Mouse (Mus musculus) adrenal gland, adult 2 months (tissue): ENCODE data around the gene Plac1. TPM values are rescaled to one million over a fixed set of nuclear protein-coding genes. Genes with fewer than 3 reads are reported as not detected.
"Not testable (repeated sequence)": the region's sequence is repeated elsewhere in the genome, so short reads cannot be mapped to it uniquely, and the experiment has no call there.

Experiments used
- DNase-seq: peaks from one replicate; pipeline ENCODE4 v3.0.0; 2021
- long read RNA-seq: library from polyadenylated mRNA; stranded (forward); transcript quantifications from one replicate; pipeline ENCODE4 v2.0.0, GENCODE M21; 2021
- polyA plus RNA-seq: library from polyadenylated mRNA; depleted of rRNA; stranded (reverse); fragments of >200 nt; gene quantifications from 2 replicates; pipeline ENCODE4 v1.2.3, GENCODE M21; 2012; rRNA removed
- total RNA-seq, 2 experiments: library from RNA; stranded (reverse); gene quantifications; 2 replicates each; pipeline ENCODE4 v1.2.3; 2021

Gene Plac1
- not detected for total RNA-seq
- polyA plus RNA-seq, result not detected in 2 replicates
- long read RNA-seq, result 0 reads

GRCm38 (mm10) chrX:53240011-53240410, at the start of gene Plac1:
Gene Plac1 (minus strand): TSS chrX:53240111.
- no peak for DNase-seq

DNA sequence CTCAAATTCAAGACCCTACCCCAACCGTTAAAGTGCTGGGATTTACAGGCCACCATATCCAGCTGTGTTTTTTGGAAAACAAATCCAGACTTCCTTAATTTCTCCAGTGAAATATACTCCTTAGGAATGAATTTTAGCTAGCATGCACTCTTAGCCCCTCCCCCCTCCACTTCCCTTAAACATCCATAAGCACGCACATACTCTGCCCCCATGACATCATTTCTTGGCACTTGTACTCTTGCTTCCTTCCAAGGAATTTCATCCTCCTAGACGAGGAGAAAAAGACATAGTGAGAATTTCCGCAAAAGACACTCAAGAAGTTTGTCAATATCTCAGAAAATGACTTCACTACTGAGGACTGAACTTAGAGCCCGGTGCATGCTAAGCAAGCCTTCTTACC, 48.0 kb upstream of the Plac1 start:
- DNase-seq, result no peak

GRCm38 (mm10) chrX:53273124-53273523, 33.2 kb upstream of the Plac1 start, which contains the start of gene Fam122c:
Gene Fam122c (plus strand): TSS chrX:53273424.
- no peak for DNase-seq

- not testable (repeated sequence) for DNase-seq
These were observed 31.7 kb upstream of the Plac1 start for GRCm38 (mm10) chrX:53271628-53272027.

DNA sequence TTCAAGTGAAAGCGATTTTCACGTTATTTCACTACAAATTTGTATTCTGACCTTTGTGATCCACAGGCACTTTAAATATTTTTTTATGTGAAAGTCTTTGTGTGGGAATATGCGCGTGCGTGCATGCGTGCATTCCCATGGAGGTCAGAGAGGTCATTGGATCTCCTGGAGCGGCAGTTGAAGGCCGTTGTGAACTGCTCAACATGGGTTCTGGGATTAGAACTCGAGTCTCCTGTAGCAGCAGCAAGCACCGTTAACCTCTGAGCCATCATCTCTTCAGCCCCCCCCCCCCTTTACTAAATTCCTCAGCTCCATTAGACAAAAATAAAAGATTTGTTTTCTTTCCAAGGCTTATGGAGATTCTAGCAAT, 30.1 kb upstream of the Plac1 start:
- DNase-seq, result peak; percentile 8

- peak; percentile 93 for DNase-seq
These were observed 29.6 kb upstream of the Plac1 start, which contains the start of gene Fam122b for GRCm38 (mm10) chrX:53269289-53270062. Gene Fam122b (minus strand): TSS chrX:53269805.

- DNase-seq, result peak; percentile 85
These were observed 28.9 kb upstream of the Plac1 start for GRCm38 (mm10) chrX:53268856-53269255.

DNA sequence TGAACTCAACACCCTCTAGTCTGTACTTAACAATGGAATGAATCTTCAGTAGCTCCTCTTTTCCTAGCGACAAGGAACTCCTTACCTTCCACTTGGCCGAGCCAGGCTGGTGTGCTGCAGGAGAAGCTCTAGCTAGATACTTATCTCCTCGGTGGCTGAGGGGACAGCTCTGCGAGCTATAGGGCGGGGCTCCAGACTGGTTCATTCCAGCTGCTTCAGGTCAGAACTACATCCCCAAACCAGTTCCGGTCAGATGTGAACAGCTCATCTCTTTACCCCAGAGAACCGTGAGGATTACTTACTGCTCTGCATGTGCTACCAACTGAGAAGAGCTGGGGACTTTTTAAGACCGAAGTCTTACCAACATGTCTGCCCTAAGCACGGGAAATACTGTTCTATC, 26.3 kb upstream of the Plac1 start:
- no peak for DNase-seq

DNA sequence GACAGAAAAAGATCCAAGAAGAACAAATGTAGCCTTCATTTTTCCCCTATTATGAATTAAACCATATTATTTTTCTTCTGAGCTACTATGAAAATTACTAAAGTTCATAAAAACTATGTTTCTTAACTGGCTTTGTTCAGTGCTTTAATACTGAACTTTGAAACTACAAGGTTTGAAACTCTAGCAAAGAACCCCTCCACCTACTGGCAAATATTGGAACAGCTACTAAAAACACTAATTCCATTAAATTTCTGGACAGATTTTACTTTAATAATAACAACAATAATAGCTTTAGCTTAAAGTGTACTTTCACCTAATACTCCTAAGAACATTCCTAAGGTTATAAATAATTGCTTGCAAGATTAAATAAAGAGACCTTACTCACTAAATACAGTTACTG, 15.3 kb upstream of the Plac1 start:
- no peak for DNase-seq

DNA sequence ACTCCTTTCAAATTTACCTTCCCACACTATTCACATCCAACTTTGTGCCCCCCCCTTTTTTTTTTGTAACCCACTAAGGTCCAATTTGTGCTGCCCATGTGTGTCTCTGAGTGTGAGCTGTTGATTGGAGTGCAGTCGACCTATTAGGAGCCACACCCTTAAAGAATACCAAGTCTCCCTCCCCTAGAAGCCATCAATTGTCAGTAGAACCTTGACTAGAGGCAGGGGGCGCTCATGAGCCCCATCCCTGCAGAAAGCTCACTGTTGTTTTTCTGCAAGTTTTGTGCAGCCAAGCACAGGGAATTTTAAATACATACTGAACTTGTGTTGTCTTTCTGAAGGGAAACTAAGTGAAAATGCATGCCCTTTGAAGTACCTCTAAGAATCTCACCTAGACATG, 1.9 kb downstream of the Plac1 start:
- no peak for DNase-seq

DNA sequence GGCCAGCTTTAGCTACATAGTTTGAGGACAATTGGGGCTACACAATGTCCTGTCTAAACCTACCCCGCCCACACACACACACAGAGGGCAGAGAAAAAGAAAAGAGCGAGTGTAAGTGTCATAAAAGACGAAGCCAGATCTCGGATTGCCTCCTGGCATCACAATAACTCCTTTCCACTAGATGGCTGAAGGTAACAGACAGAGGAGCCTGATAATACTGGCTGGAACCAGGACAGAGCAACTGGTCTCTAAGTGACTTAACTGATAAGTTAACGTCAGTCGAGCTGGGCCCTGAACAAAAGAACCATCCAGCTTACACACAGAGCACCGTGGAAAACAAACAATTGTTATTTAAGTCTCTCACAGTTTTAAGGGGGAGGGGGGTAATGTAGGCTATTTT, 3.5 kb downstream of the Plac1 start:
- DNase-seq, result no peak

DNA sequence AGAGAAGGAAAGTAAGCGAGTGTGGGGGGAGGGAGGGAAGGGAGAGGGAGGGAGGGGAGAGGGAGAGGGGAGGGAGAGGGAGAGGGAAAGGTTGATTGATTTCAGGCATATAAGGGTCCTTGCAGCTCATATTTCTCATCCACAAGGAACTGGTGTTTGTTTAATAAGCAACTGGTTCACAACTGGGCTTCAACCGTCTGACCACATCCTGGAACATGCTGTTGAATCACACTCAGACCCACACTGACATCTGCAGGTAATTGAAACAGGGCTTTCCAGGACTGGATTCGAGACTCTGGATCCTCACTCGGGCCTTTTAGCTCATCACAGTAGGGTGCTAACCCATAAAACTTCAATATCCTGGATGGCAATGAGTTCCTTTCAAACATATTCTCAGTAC, 6.2 kb downstream of the Plac1 start:
- DNase-seq, result peak; percentile 13

GRCm38 (mm10) chrX:53231965-53232364, 7.9 kb downstream of the Plac1 start:
- peak; percentile 17 for DNase-seq

DNA sequence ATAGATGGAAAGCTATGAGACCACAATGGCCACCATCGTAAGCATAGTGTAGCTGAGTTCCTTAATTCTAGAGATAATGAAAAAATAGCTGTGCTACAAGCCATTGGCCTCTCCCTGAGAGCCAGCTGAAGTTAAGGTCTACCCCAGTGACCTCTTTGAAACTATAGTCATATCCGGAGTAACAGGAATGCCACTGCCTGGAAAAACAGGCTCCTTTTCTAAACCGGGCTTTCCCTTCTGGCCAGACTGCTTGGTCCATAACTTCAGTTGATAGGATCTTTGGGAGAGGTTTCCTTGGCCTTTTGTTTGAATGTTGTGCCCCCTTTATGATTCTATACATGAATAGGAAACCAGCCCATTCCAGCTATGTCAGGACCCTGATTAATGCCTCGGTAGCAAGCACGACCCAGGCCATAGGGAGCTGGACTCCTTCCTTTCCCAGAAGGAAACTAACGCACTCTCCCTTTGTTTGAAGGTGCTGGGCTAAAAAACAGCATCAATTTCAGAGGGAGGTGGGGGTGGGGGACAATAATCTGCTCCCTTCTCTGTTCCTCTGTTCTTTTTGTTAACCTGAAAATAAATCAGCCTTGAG, 15.5 kb downstream of the Plac1 start:
- DNase-seq, result no peak

- no peak for DNase-seq
These were observed 19.1 kb downstream of the Plac1 start for GRCm38 (mm10) chrX:53220855-53221254.

DNA sequence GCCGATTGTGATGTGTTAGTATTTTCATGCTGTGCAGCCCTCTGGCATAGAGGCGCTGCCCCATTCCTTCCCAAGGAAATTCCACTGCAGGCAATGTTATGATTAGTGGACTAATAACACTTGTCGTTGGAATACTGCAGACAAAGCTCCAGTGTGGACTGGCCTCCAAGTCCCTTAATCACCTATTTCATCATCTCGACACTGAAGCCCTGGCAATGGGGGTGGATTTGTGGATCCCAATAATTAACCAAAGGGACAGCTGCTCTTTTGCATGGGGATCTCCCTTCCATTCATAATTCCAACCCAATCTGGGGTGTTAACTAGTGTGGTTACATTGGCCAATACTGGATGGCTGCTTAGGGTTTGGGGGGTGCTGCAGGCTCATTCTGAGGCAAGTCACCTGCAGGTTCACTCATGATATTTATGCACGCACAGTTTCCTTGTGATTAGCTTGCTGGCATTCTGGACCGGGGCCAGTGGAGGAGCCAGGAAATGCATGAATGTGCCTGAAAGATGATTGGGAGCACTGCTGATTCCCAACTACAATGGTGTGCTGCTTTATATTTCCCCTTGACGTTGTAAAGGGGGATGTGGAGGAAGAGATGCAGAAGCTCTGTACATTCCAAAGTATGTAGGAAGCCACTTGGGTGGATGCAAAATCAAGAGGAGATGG, 25.2 kb downstream of the Plac1 start:
- DNase-seq, result peak; percentile 9

GRCm38 (mm10) chrX:53213838-53214237, 26.1 kb downstream of the Plac1 start:
- DNase-seq, result no peak

DNA sequence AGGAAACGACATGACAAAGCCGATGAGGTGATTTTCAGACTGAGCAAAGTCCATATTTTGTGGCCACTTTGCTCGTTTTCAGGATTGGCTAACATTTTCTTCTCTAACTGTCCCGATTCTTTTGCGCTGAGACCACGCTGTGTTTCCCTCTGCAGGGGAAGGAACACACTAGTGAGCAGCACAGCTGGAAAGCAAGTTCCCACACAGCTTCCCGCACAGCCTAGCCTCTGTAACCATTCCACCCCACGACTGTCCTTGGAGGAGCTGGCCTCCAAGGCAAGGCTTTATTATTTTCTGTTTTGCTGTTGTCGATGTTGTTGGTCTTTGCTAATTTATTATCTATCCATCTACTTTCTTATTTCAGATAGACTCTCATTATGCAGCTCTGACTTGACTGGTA, 27.4 kb downstream of the Plac1 start:
- no peak for DNase-seq

DNA sequence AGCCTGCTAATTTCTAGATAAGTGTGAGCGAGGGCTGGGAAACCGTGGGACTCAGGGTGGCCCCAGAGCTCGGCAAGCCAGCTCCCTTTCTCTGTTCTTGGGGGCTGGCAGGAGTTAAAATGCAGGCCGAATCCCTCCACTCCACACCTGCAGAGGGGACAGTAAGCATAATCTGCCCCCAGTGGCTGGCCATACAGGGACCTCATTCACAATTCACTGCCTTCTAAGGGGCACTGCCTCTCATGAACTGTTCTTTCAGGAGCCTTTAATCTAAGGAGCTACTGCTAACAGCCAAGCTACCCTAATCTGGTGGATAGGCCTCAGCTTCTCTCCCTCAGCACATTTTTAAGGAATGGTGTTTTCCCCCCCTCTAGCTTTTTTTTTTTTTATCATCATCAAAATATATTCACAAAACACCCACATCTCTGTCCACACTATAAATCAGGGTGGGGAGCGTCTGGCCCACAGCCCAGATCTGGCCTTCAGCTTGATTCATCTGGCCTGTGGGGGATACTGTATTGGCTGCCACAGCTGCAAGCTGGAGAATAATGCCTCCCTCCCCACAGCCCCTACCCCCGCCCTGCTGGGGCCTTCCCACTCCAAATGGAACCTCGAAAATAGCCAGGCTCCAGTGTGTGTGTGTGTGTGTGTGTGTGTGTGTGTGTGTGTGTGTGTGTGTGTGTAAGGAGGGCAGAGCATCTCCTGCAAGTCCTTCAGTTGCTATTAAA, 28.0 kb downstream of the Plac1 start:
- peak; percentile 78 for DNase-seq

- peak; percentile 63 for DNase-seq
These were observed 30.5 kb downstream of the Plac1 start for GRCm38 (mm10) chrX:53209431-53209830.

GRCm38 (mm10) chrX:53204690-53205311, 35.1 kb downstream of the Plac1 start:
- no peak for DNase-seq

DNA sequence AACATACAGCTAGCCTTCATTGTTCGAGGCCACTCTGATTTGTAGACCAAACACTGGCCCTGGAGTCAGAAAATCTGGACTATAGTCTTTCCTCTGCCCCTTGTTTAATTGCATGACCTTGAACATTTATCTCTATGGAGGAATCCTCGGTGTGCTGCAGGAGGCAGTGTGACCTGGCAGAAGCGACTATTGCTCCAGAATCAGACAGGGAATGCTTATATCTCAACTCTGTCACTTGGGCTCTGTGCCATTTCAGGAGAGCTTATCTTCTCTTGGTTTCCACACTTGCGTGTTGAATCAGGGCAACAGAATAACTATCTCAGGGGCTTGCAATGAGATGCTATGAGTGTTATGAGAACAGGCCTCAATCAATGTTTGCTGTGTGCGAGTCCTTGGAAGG, 38.3 kb downstream of the Plac1 start:
- DNase-seq, result no peak
